28 mouse cellular contexts compared by ENCODE assay signal in genomic region chr7:35600031-35600430, GRCm38 (mm10). TPM values are rescaled to one million over a fixed set of nuclear protein-coding genes. Genes with fewer than 3 reads are reported as not detected.
DNase-seq lines count a peak whose midpoint lies in the region; ATAC-seq and TF ChIP-seq lines count a peak whose summit lies in the region.
"Had no signal": no experiment of that assay in that cellular context is flagged by ENCODE, and none has a peak within 500 bp of the region (broad histone marks: within the 10 kb centered on the region; RNA-seq: fewer than 3 reads in every experiment).

No protein-coding gene starts in this region.

- H3K27ac ChIP-seq in embryonic facial prominence, embryonic 11.5 days (replicated peaks; ENCODE audit: low read depth, low read length), result no peak overlapping the region
- H3K27ac ChIP-seq in embryonic facial prominence, embryonic 10.5 days (replicated peaks), result no peak overlapping the region
- peak overlapping the region; percentile 14; the same call in 1 of the 2 replicates for H3K27ac ChIP-seq in bone marrow, adult 2 months (ENCODE audit: control insufficient read depth, insufficient read depth, low read depth, low read length, poor library complexity)
- no peak overlapping the region for H3K27ac ChIP-seq in layer of hippocampus, adult 2 months
- H3K27ac ChIP-seq in forebrain, embryonic 10.5 days, result no peak overlapping the region
- H3K27ac ChIP-seq: embryonic facial prominence, embryonic 13.5 days; embryonic facial prominence, embryonic 15.5 days; forebrain, embryonic 13.5 days; forebrain, embryonic 15.5 days had no signal

- no peak overlapping the region for H3K4me2 ChIP-seq in embryonic facial prominence, embryonic 11.5 days (ENCODE audit: low read depth, low read length)
- H3K4me2 ChIP-seq: embryonic facial prominence, embryonic 13.5 days; embryonic facial prominence, embryonic 15.5 days; forebrain, embryonic 13.5 days; forebrain, embryonic 15.5 days had no signal

- no peaks in the 10 kb centered on the region; the same call in 1 of the 2 replicates for H3K36me3 ChIP-seq in embryonic facial prominence, embryonic 11.5 days (replicated peaks; ENCODE audit: control insufficient read depth, insufficient read depth, low read depth, low read length)
- peaks cover 79% of the 10 kb centered on the region for H3K36me3 ChIP-seq in embryonic facial prominence, embryonic 10.5 days (replicated peaks)
- H3K36me3 ChIP-seq in G1E (replicated peaks), result peaks cover 95% of the 10 kb centered on the region
- H3K36me3 ChIP-seq in forebrain, embryonic 10.5 days (replicated peaks), result peaks cover 78% of the 10 kb centered on the region

- ATAC-seq in embryonic facial prominence, embryonic 11.5 days (replicated peaks; ENCODE audit: insufficient number of reproducible peaks, low FRiP score, low TSS enrichment, low read depth), result no peak
- no peak for ATAC-seq in G1E (ENCODE audit: extremely low read depth, insufficient number of reproducible peaks, low FRiP score, poor library complexity, severe bottlenecking)
- ATAC-seq: activated CD4-positive, CD25-positive, alpha-beta regulatory T cell, adult 4 months; CD4-positive, CD25-positive, alpha-beta regulatory T cell, adult 4 months; forebrain, embryonic 13.5 days; forebrain, embryonic 15.5 days; forebrain, postnatal 0 days; Patski had no signal

- no peaks in the 10 kb centered on the region for H3K27me3 ChIP-seq in embryonic facial prominence, embryonic 11.5 days (ENCODE audit: control insufficient read depth, insufficient read depth, low read length)
- no peaks in the 10 kb centered on the region for H3K27me3 ChIP-seq in embryonic facial prominence, embryonic 10.5 days (replicated peaks; ENCODE audit: low read depth, poor library complexity, severe bottlenecking)
- no peaks in the 10 kb centered on the region for H3K27me3 ChIP-seq in G1E (ENCODE audit: insufficient read depth, low read length)
- H3K27me3 ChIP-seq in forebrain, embryonic 10.5 days (ENCODE audit: poor library complexity, severe bottlenecking), result no peaks in the 10 kb centered on the region
- H3K27me3 ChIP-seq: CH12.LX; embryonic facial prominence, embryonic 13.5 days; embryonic facial prominence, embryonic 15.5 days; forebrain, embryonic 13.5 days; forebrain, embryonic 15.5 days; Patski had no signal

- WGBS in embryonic facial prominence, embryonic 11.5 days, result 87% methylated on average over 10 of the region's 10 CpGs
- 92% methylated on average over 10 of the region's 10 CpGs for WGBS in embryonic facial prominence, embryonic 10.5 days
- 88% methylated on average over 10 of the region's 10 CpGs for WGBS in bone marrow, adult 2 months
- 90% methylated on average over 10 of the region's 10 CpGs for WGBS in forebrain, embryonic 10.5 days

- no peak for TF ChIP-seq POLR2A in bone marrow, adult 2 months (IDR thresholded peaks at IDR 0.05; ENCODE audit: borderline replicate concordance, control insufficient read depth, low read depth, low read length)

- H3K9ac ChIP-seq in embryonic facial prominence, embryonic 11.5 days (replicated peaks; ENCODE audit: low read length), result no peak overlapping the region
- H3K9ac ChIP-seq: embryonic facial prominence, embryonic 13.5 days; embryonic facial prominence, embryonic 15.5 days; forebrain, embryonic 13.5 days; forebrain, embryonic 15.5 days; forebrain, postnatal 0 days had no signal

- H3K9me3 ChIP-seq in embryonic facial prominence, embryonic 11.5 days (replicated peaks; ENCODE audit: control insufficient read depth, low read length), result no peaks in the 10 kb centered on the region
- no peaks in the 10 kb centered on the region for H3K9me3 ChIP-seq in embryonic facial prominence, embryonic 10.5 days
- no peaks in the 10 kb centered on the region for H3K9me3 ChIP-seq in G1E (replicated peaks)
- H3K9me3 ChIP-seq in forebrain, embryonic 10.5 days, result no peaks in the 10 kb centered on the region
- H3K9me3 ChIP-seq: embryonic facial prominence, embryonic 13.5 days; embryonic facial prominence, embryonic 15.5 days; forebrain, embryonic 13.5 days; forebrain, embryonic 15.5 days had no signal

- peak; percentile 9 for DNase-seq in embryonic facial prominence, embryonic 11.5 days (ENCODE audit: low spot score)
- no peak for DNase-seq in embryonic facial prominence, embryonic 10.5 days (ENCODE audit: low spot score)
- DNase-seq in G1E (ENCODE audit: low spot score) (no peak), R1 (ENCODE audit: low read depth, low spot score) (peak; percentile 66)
- no peak for DNase-seq in layer of hippocampus, adult 2 months (ENCODE audit: low spot score in 2 of 2)
- no peak for DNase-seq in forebrain, embryonic 10.5 days (ENCODE audit: extremely low spot score, low spot score)
- DNase-seq: adrenal gland, adult 8-10 months; adrenal gland, postnatal 14 days; adrenal gland, postnatal 36 days; B cell, adult 2 months; cerebellum, adult 11 months; cerebellum, adult 18-20 months; cerebellum, adult 8-10 months; cerebellum, adult 9-11 months; cerebellum, postnatal 14 days; cerebellum, postnatal 36 days; embryo, embryonic 11 days; forebrain, postnatal 0 days had no signal

- TF ChIP-seq CTCF in G1E (IDR thresholded peaks at IDR 0.05; ENCODE audit: low read depth, low read length), result no peak
- no peak for TF ChIP-seq CTCF in bone marrow, adult 2 months (IDR thresholded peaks at IDR 0.05; ENCODE audit: control insufficient read depth, insufficient read depth, low read length)
- no peak for TF ChIP-seq CTCF in layer of hippocampus, adult 2 months (conservative IDR thresholded peaks at IDR 0.05)

- no peak overlapping the region for H3K4me3 ChIP-seq in embryonic facial prominence, embryonic 11.5 days (ENCODE audit: low read depth, low read length)
- no peak overlapping the region for H3K4me3 ChIP-seq in embryonic facial prominence, embryonic 10.5 days
- H3K4me3 ChIP-seq in G1E (ENCODE audit: low read depth, low read length), result peak overlapping the region; percentile 49; the same call in 1 of the 2 replicates
- no peak overlapping the region for H3K4me3 ChIP-seq in bone marrow, adult 2 months (replicated peaks; ENCODE audit: control insufficient read depth, low read depth, low read length)
- no peak overlapping the region for H3K4me3 ChIP-seq in layer of hippocampus, adult 2 months
- H3K4me3 ChIP-seq in forebrain, embryonic 10.5 days, result no peak overlapping the region
- H3K4me3 ChIP-seq: embryonic facial prominence, embryonic 13.5 days; embryonic facial prominence, embryonic 15.5 days; erythroblast, embryonic 14.5 days; forebrain, embryonic 13.5 days; forebrain, embryonic 15.5 days had no signal

- H3K4me1 ChIP-seq in embryonic facial prominence, embryonic 11.5 days (ENCODE audit: control insufficient read depth, insufficient read depth, low read length), result no peaks in the 10 kb centered on the region
- no peaks in the 10 kb centered on the region for H3K4me1 ChIP-seq in embryonic facial prominence, embryonic 10.5 days
- H3K4me1 ChIP-seq in G1E (ENCODE audit: insufficient read depth, low read depth, low read length), result peaks cover 70% of the 10 kb centered on the region
- no peaks in the 10 kb centered on the region; the same call in 1 of the 2 replicates for H3K4me1 ChIP-seq in bone marrow, adult 2 months (ENCODE audit: control insufficient read depth, insufficient read depth, low read length)
- H3K4me1 ChIP-seq in forebrain, embryonic 10.5 days, result no peaks in the 10 kb centered on the region
- H3K4me1 ChIP-seq: embryonic facial prominence, embryonic 13.5 days; forebrain, embryonic 13.5 days; forebrain, embryonic 15.5 days had no signal

RNA-seq across cellular contexts. Expression of gene Ankrd27, which starts 14.0 kb away (rescaled TPM):
- polyA plus RNA-seq in embryonic facial prominence, embryonic 11.5 days (2014; fragmentation: Nextera tagmentation; extraction: Ambion mirVana), result 31.5 and 36.4 TPM in 2 replicates
- polyA plus RNA-seq in embryonic facial prominence, embryonic 10.5 days (2016; fragmentation: Nextera tagmentation; extraction: Ambion mirVana), result 44.1 TPM in 2 replicates
- 130 and 163 TPM in 2 replicates for total RNA-seq in G1E (2014; fragmentation: Nextera tagmentation)
- total RNA-seq in G1E (2017), result 247 and 248 TPM in 2 replicates
- polyA plus RNA-seq in G1E (2012), result 165 and 202 TPM in 2 replicates
- 12.8 and 20.7 TPM in 2 replicates for polyA plus RNA-seq in bone marrow, adult 2 months (2011; ENCODE audit: insufficient read depth, insufficient read length, low replicate concordance, missing spikeins)
- total RNA-seq in layer of hippocampus, adult 2 months (2021), result 10 to 100 TPM; 35.8 to 44.2 TPM
- polyA plus RNA-seq in forebrain, embryonic 10.5 days (2016; fragmentation: Nextera tagmentation; extraction: Ambion mirVana), result 40.2 and 41.1 TPM in 2 replicates

RNA-seq across cellular contexts. Expression of gene Rgs9bp, which starts 14.6 kb away (rescaled TPM):
- 0.07 and 0.14 TPM in 2 replicates for polyA plus RNA-seq in embryonic facial prominence, embryonic 11.5 days (2014; fragmentation: Nextera tagmentation; extraction: Ambion mirVana)
- 0.24 and 0.28 TPM in 2 replicates for polyA plus RNA-seq in embryonic facial prominence, embryonic 10.5 days (2016; fragmentation: Nextera tagmentation; extraction: Ambion mirVana)
- total RNA-seq in G1E (2014; fragmentation: Nextera tagmentation), result 6.4 and 6.9 TPM in 2 replicates
- 14.6 and 16.3 TPM in 2 replicates for total RNA-seq in G1E (2017)
- polyA plus RNA-seq in G1E (2012), result 0.54 and 0.59 TPM in 2 replicates
- polyA plus RNA-seq in bone marrow, adult 2 months (2011; ENCODE audit: insufficient read depth, insufficient read length, low replicate concordance, missing spikeins), result 0.29 and 0.45 TPM in 2 replicates
- total RNA-seq in layer of hippocampus, adult 2 months (2021), result under 1 TPM; 0.34 to 0.51 TPM
- polyA plus RNA-seq in forebrain, embryonic 10.5 days (2016; fragmentation: Nextera tagmentation; extraction: Ambion mirVana), result 0.09 and 0.44 TPM in 2 replicates
- polyA plus RNA-seq: CD4-positive, CD25-positive, alpha-beta regulatory T cell, adult 4 months; erythroblast, embryonic 14.5 days had no signal

RNA-seq across cellular contexts. Expression of gene Nudt19, which starts 43.9 kb away (rescaled TPM):
- 49.1 TPM in 2 replicates for polyA plus RNA-seq in embryonic facial prominence, embryonic 11.5 days (2014; fragmentation: Nextera tagmentation; extraction: Ambion mirVana)
- 42.0 and 42.2 TPM in 2 replicates for polyA plus RNA-seq in embryonic facial prominence, embryonic 10.5 days (2016; fragmentation: Nextera tagmentation; extraction: Ambion mirVana)
- total RNA-seq in G1E (2014; fragmentation: Nextera tagmentation), result 122 and 136 TPM in 2 replicates
- total RNA-seq in G1E (2017), result 79.1 and 85.6 TPM in 2 replicates
- 30.1 and 31.9 TPM in 2 replicates for polyA plus RNA-seq in G1E (2012)
- 29.6 and 39.4 TPM in 2 replicates for polyA plus RNA-seq in bone marrow, adult 2 months (2011; ENCODE audit: insufficient read depth, insufficient read length, low replicate concordance, missing spikeins)
- 10 to 100 TPM; 65.1 to 67.3 TPM for total RNA-seq in layer of hippocampus, adult 2 months (2021)
- polyA plus RNA-seq in forebrain, embryonic 10.5 days (2016; fragmentation: Nextera tagmentation; extraction: Ambion mirVana), result 45.9 and 50.3 TPM in 2 replicates

RNA-seq across cellular contexts. Expression of gene Pdcd5, which starts 47.3 kb away (rescaled TPM):
- 303 and 313 TPM in 2 replicates for polyA plus RNA-seq in embryonic facial prominence, embryonic 11.5 days (2014; fragmentation: Nextera tagmentation; extraction: Ambion mirVana)
- polyA plus RNA-seq in embryonic facial prominence, embryonic 10.5 days (2016; fragmentation: Nextera tagmentation; extraction: Ambion mirVana), result 313 and 320 TPM in 2 replicates
- total RNA-seq in G1E (2014; fragmentation: Nextera tagmentation) (115 and 130 TPM in 2 replicates), G1E (2017) (118 and 119 TPM in 2 replicates)
- polyA plus RNA-seq in G1E (2012), result 154 and 164 TPM in 2 replicates
- polyA plus RNA-seq in bone marrow, adult 2 months (2011; ENCODE audit: insufficient read depth, insufficient read length, low replicate concordance, missing spikeins), result 53.5 and 89.4 TPM in 2 replicates
- total RNA-seq in layer of hippocampus, adult 2 months (2021), result 10 to 100 TPM; 71.8 to 72.4 TPM
- 316 and 317 TPM in 2 replicates for polyA plus RNA-seq in forebrain, embryonic 10.5 days (2016; fragmentation: Nextera tagmentation; extraction: Ambion mirVana)

Comparison
In these comparisons a context has a peak if more than half of its experiments do, and no peak if none do; other contexts are left out.
1. DNase-seq: peak in embryonic facial prominence, embryonic 11.5 days (single experiment) and R1 (single experiment); none in embryonic facial prominence, embryonic 10.5 days (single experiment), G1E (single experiment), layer of hippocampus, adult 2 months (0 of 2) and forebrain, embryonic 10.5 days (single experiment).